Mouse (Mus musculus): Measurements from ENCODE around the gene Rel. TPM values are rescaled to one million over a fixed set of nuclear protein-coding genes. Genes with fewer than 3 reads are reported as not detected.

The Rel gene
- total RNA-seq, 2 experiments from 2014 or later = 2.2 TPM

Other genes starting within 250 kb of the Rel start
- gene 1700093K21Rik, start 249.8 kb downstream of the Rel start, total RNA-seq (2021) = not detected
- 10 to 100 TPM; 27.7 to 28.4 TPM for gene 0610010F05Rik, start 137.3 kb downstream of the Rel start, total RNA-seq (2021)
- 10 to 100 TPM; 12.2 to 14.6 TPM for gene Pus10, start 105.3 kb downstream of the Rel start, total RNA-seq (2021)
- gene Pex13, start 105.0 kb downstream of the Rel start, total RNA-seq (2021) = 10 to 100 TPM; 23.9 to 25.0 TPM
- gene Papolg, start 124.3 kb upstream of the Rel start, total RNA-seq (2021) = 10 to 100 TPM; 19.5 to 20.3 TPM